In the genomic region with DNA sequence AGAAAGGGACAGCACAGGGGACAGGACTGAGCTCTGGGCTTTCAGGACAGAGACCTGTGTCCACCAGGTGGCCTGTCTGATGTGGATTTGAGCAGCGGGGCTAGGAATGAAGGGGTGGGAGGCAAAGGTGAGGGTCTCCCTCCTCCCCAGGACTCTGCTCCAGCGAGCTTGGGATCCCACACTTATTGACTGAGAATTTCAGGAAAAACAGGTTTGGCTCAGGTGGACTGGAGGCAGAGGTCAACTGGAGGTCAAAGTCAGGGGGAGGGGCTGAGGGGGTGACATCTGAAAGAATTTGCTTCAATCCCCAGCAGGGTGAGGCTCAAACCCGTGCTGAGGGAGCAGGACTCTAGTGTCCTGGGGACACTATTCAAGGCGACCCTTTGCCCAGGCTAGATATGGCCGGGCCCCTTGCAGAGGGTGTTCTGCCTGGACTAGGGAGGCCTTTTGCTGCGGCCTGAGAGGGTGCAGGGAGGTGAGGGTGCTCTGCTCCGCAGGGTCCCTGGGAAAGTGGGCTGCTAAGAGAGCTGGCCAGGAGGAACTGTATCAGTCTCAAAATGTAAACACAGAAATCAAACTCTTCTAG, we compare ENCODE assay signal across 13 mouse cellular contexts.
DNase-seq lines count a peak whose midpoint lies in the region; ATAC-seq and TF ChIP-seq lines count a peak whose summit lies in the region.
"Had no signal": no experiment of that assay in that cellular context is flagged by ENCODE, and none has a peak within 500 bp of the region (broad histone marks: within the 10 kb centered on the region; RNA-seq: fewer than 3 reads in every experiment).

No protein-coding gene starts in this region.

- 44% methylated on average over 7 of the region's 7 CpGs for WGBS in hindbrain, embryonic 11.5 days
- 52% methylated on average over 7 of the region's 7 CpGs for WGBS in hindbrain, embryonic 16.5 days
- WGBS in embryonic facial prominence, embryonic 12.5 days: 35% methylated on average over 7 of the region's 7 CpGs
- 46% methylated on average over 7 of the region's 7 CpGs for WGBS in midbrain, embryonic 12.5 days

- no peak overlapping the region for H3K4me3 ChIP-seq in hindbrain, embryonic 11.5 days (ENCODE audit: low read depth, low read length)
- no peak overlapping the region for H3K4me3 ChIP-seq in hindbrain, embryonic 16.5 days (ENCODE audit: low read length)
- no peak overlapping the region for H3K4me3 ChIP-seq in embryonic facial prominence, embryonic 12.5 days
- no peak overlapping the region for H3K4me3 ChIP-seq in midbrain, embryonic 12.5 days
- H3K4me3 ChIP-seq in left cerebral cortex, adult 2 months: no peak overlapping the region
- H3K4me3 ChIP-seq: myocyte had no signal

- no peak for DNase-seq in hindbrain, embryonic 11.5 days (ENCODE audit: low spot score)
- peak; percentile 49 for DNase-seq in kidney, adult 18-20 months
- no peak for DNase-seq in cerebellum, adult 9-10 months
- no peak for DNase-seq in left cerebral cortex, adult 2 months (ENCODE audit: extremely low spot score in 1 of 2, low spot score in 2 of 2)
- no peak for DNase-seq in frontal cortex, postnatal 14 days (ENCODE audit: low spot score in 2 of 2)
- DNase-seq: layer of hippocampus, adult 9-11 months; thymus, postnatal 4 days had no signal

- H3K4me1 ChIP-seq in hindbrain, embryonic 11.5 days (replicated peaks; ENCODE audit: control insufficient read depth, insufficient read depth, low read length): peaks cover 26% of the 10 kb centered on the region
- H3K4me1 ChIP-seq in hindbrain, embryonic 16.5 days (ENCODE audit: control insufficient read depth, insufficient read depth, low read depth, low read length): peaks cover 39% of the 10 kb centered on the region
- peaks cover 44% of the 10 kb centered on the region for H3K4me1 ChIP-seq in embryonic facial prominence, embryonic 12.5 days
- peaks cover 66% of the 10 kb centered on the region for H3K4me1 ChIP-seq in midbrain, embryonic 12.5 days

- H3K4me2 ChIP-seq in hindbrain, embryonic 11.5 days (replicated peaks; ENCODE audit: low read depth, low read length): no peak overlapping the region
- H3K4me2 ChIP-seq in hindbrain, embryonic 16.5 days (ENCODE audit: low read length): no peak overlapping the region
- no peak overlapping the region for H3K4me2 ChIP-seq in embryonic facial prominence, embryonic 12.5 days (replicated peaks)
- no peak overlapping the region for H3K4me2 ChIP-seq in midbrain, embryonic 12.5 days (replicated peaks)
- H3K4me2 ChIP-seq: heart, embryonic 11.5 days had no signal

- TF ChIP-seq CTCF in left cerebral cortex, adult 2 months (IDR thresholded peaks at IDR 0.05): no peak

- peak overlapping the region; percentile 58; the same call in 1 of the 2 replicates for H3K27ac ChIP-seq in hindbrain, embryonic 11.5 days (ENCODE audit: low read depth, low read length)
- H3K27ac ChIP-seq in hindbrain, embryonic 16.5 days (ENCODE audit: low read depth, low read length): no peak overlapping the region
- H3K27ac ChIP-seq in embryonic facial prominence, embryonic 12.5 days: no peak overlapping the region
- peak overlapping the region; percentile 15; the same call in 1 of the 2 replicates for H3K27ac ChIP-seq in midbrain, embryonic 12.5 days (replicated peaks)
- H3K27ac ChIP-seq in left cerebral cortex, adult 2 months: no peak overlapping the region
- H3K27ac ChIP-seq: liver, embryonic 14.5 days had no signal

- H3K27me3 ChIP-seq in hindbrain, embryonic 11.5 days (ENCODE audit: control insufficient read depth, insufficient read depth, low read length): no peaks in the 10 kb centered on the region
- no peaks in the 10 kb centered on the region for H3K27me3 ChIP-seq in hindbrain, embryonic 16.5 days (replicated peaks; ENCODE audit: control insufficient read depth, insufficient read depth, low read length)
- H3K27me3 ChIP-seq in embryonic facial prominence, embryonic 12.5 days: no peaks in the 10 kb centered on the region
- H3K27me3 ChIP-seq in midbrain, embryonic 12.5 days: no peaks in the 10 kb centered on the region

- H3K9me3 ChIP-seq in hindbrain, embryonic 11.5 days (ENCODE audit: control insufficient read depth, low read length): no peaks in the 10 kb centered on the region
- no peaks in the 10 kb centered on the region for H3K9me3 ChIP-seq in hindbrain, embryonic 16.5 days (ENCODE audit: control insufficient read depth, low read length)
- H3K9me3 ChIP-seq in embryonic facial prominence, embryonic 12.5 days: no peaks in the 10 kb centered on the region
- H3K9me3 ChIP-seq in midbrain, embryonic 12.5 days: no peaks in the 10 kb centered on the region

- no peak for ATAC-seq in hindbrain, embryonic 11.5 days (ENCODE audit: low FRiP score)
- no peak for ATAC-seq in hindbrain, embryonic 16.5 days
- 0 out of 2 replicates have a peak, but pooled peaks have one; percentile 44 for ATAC-seq in embryonic facial prominence, embryonic 12.5 days (ENCODE audit: insufficient number of reproducible peaks, insufficient read depth, low FRiP score, low TSS enrichment)
- no peak for ATAC-seq in midbrain, embryonic 12.5 days (ENCODE audit: low FRiP score, low read depth)

- 0 out of 2 replicates have a peak, but pooled peaks cover 3% of the 10 kb centered on the region for H3K36me3 ChIP-seq in hindbrain, embryonic 11.5 days (ENCODE audit: control insufficient read depth, insufficient read depth, low read length)
- no peaks in the 10 kb centered on the region for H3K36me3 ChIP-seq in hindbrain, embryonic 16.5 days (ENCODE audit: control insufficient read depth, insufficient read depth, low read length)
- 0 out of 2 replicates have a peak, but pooled peaks cover 6% of the 10 kb centered on the region for H3K36me3 ChIP-seq in embryonic facial prominence, embryonic 12.5 days
- H3K36me3 ChIP-seq in midbrain, embryonic 12.5 days: peaks cover 23% of the 10 kb centered on the region

- H3K9ac ChIP-seq in hindbrain, embryonic 11.5 days (ENCODE audit: low read depth, low read length): no peak overlapping the region
- H3K9ac ChIP-seq in hindbrain, embryonic 16.5 days (ENCODE audit: low read depth, low read length): no peak overlapping the region
- no peak overlapping the region for H3K9ac ChIP-seq in embryonic facial prominence, embryonic 12.5 days
- H3K9ac ChIP-seq in midbrain, embryonic 12.5 days (replicated peaks): no peak overlapping the region
- H3K9ac ChIP-seq: liver, embryonic 14.5 days had no signal

- intact Hi-C loops in left cerebral cortex, adult 2 months (cut with DNase I): no loop called here

Comparison
In these comparisons a context has a peak if more than half of its experiments do, and no peak if none do; other contexts are left out.
1. H3K27ac ChIP-seq: peak in hindbrain, embryonic 11.5 days (single experiment) and midbrain, embryonic 12.5 days (single experiment); none in hindbrain, embryonic 16.5 days (single experiment), embryonic facial prominence, embryonic 12.5 days (single experiment) and left cerebral cortex, adult 2 months (single experiment).